Mouse (Mus musculus) MEL (cell line): ENCODE data around the gene Bmt2.

Experiments
- CTCF ChIP-seq, 3 experiments: IDR thresholded peaks in 2 of 3; conservative IDR thresholded peaks in 1 of 3; 2 replicates each; pipeline ENCODE4 v1.5.1; 2011 to 2012; ENCODE audit warnings: low read length in 3 of 3, low read depth in 2 of 3, mild to moderate bottlenecking in 2 of 3, improper control_type of control experiment in 1 of 3, inconsistent platforms in 1 of 3, mixed read lengths in 1 of 3, moderate library complexity in 1 of 3; ENCODE audit not compliant: control insufficient read depth in 1 of 3, insufficient read depth in 1 of 3, poor library complexity in 1 of 3, severe bottlenecking in 1 of 3
- E2F4 ChIP-seq: IDR thresholded peaks from 2 replicates; pipeline ENCODE4 v1.6.1; 2011; ENCODE audit warnings: low read depth, low read length, improper control_type of control experiment, borderline replicate concordance
- ETS1 ChIP-seq: IDR thresholded peaks from 2 replicates; pipeline ENCODE4 v1.6.1; 2012; ENCODE audit warnings: low read depth, mild to moderate bottlenecking, inconsistent platforms, low read length, improper control_type of control experiment, moderate library complexity
- JUND ChIP-seq: IDR thresholded peaks from 2 replicates; pipeline ENCODE4 v1.6.1; 2011; ENCODE audit warnings: low read depth, mild to moderate bottlenecking, improper control_type of control experiment, low read length
- NRF1 ChIP-seq: IDR thresholded peaks from 2 replicates; pipeline ENCODE4 v1.6.1; 2014; ENCODE audit warnings: low read depth, mild to moderate bottlenecking, inconsistent platforms, low read length, improper control_type of control experiment, moderate library complexity; ENCODE audit not compliant: poor library complexity, insufficient read depth, severe bottlenecking
- POLR2A ChIP-seq, 2 experiments: IDR thresholded peaks; 2 replicates each; pipeline ENCODE4 v1.6.1; 2011 to 2012; ENCODE audit warnings: low read length in 2 of 2, mild to moderate bottlenecking in 2 of 2, control low read depth in 1 of 2, improper control_type of control experiment in 1 of 2, low read depth in 1 of 2, moderate library complexity in 1 of 2; ENCODE audit not compliant: control insufficient read depth in 1 of 2, insufficient read depth in 1 of 2, poor library complexity in 1 of 2
- POLR2AphosphoS2 ChIP-seq: IDR thresholded peaks from 2 replicates; pipeline ENCODE4 v1.6.1; 2011; ENCODE audit warnings: low read length, improper control_type of control experiment
- ZKSCAN1 ChIP-seq: IDR thresholded peaks from 2 replicates; pipeline ENCODE4 v1.6.1; 2012; ENCODE audit warnings: low read depth, mild to moderate bottlenecking, inconsistent platforms, low read length, improper control_type of control experiment, moderate library complexity

DNA sequence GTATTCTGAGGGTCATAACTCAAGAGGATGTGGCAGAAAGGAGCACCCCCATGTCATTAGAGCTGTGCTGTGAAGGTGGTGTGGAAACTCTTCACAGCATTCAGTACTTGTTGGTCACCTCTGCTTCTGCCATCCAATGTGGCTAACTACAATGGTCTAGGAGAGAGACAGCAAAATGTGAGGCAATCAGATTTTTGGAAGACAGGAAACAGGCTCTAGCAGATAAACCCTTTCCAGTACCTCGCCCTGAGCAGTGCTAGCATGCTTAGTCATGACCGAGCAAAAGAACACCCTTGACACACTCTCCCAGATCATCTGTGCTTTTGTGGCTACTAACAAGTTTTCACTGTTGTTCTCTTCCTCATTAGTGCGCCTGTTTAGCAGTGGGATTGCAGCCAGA lies 60.7 kb downstream of the Bmt2 start:
- TF ChIP-seq NRF1 (no peak), POLR2A (IDR thresholded peaks at IDR 0.05; ENCODE audit: control insufficient read depth in 1 of 2, insufficient read depth in 1 of 2, low read depth in 1 of 2, low read length in 2 of 2, poor library complexity in 1 of 2) (no peak), JUND (no peak), CTCF (IDR thresholded peaks at IDR 0.05 in 2 of 3, conservative IDR thresholded peaks at IDR 0.05 in 1 of 3; ENCODE audit: control insufficient read depth in 1 of 3, insufficient read depth in 1 of 3, low read depth in 2 of 3, low read length in 3 of 3, poor library complexity in 1 of 3, severe bottlenecking in 1 of 3) (no peak), ETS1 (peak; percentile 95), POLR2AphosphoS2 (no peak), ZKSCAN1 (no peak), E2F4 (no peak)
